Mouse (Mus musculus): ENCODE measurements around the gene Cyp3a13. TPM values are rescaled to one million over a fixed set of nuclear protein-coding genes. Genes with fewer than 3 reads are reported as not detected.

Gene Cyp3a13
- total and polyA plus RNA-seq, 3 experiments, result not detected

DNA sequence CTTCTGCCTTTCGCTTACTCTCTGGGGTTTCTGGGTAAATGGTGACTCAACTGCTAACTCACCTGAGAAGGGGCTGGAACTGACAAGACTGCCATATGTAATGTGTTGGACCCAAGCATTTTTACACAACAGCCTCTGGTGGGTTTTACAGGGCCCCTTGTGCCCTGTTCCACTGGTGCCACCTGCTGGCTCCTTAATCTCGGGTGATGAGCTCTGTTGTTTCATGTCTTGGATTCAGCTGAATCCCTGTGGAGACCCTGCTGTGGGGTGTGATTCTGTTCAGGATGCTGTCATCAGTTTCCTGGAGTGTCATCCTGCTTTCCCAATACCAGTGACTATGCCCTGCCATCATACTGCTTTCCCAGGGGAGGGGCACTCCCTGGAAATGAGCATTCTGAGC lies 43.6 kb downstream of the Cyp3a13 start:
- Histone ChIP-seq H3K9ac (ENCODE audit: control insufficient read depth, low read depth, low read length, poor library complexity, severe bottlenecking) (no peak overlapping the region), H3K27ac (ENCODE audit: control insufficient read depth, low read depth, low read length) (no peak overlapping the region), H3K9me3 (replicated peaks; ENCODE audit: insufficient read depth, low read length) (no peaks in the 10 kb centered on the region), H3K27me3 (ENCODE audit: control insufficient read depth in 1 of 2, insufficient read depth in 2 of 2, low read length in 2 of 2) (no peaks in the 10 kb centered on the region), H3K4me1 (ENCODE audit: control insufficient read depth in 1 of 2, insufficient read depth in 2 of 2, low read length in 2 of 2) (peaks cover 3 to 25% of the 10 kb centered on the region in 2 experiments), H3K36me3 (ENCODE audit: control insufficient read depth in 1 of 2, insufficient read depth in 2 of 2, low read length in 2 of 2) (peaks cover 0 to 16% of the 10 kb centered on the region in 2 experiments; a peak in 2 of 4 replicates), H3K79me2 (ENCODE audit: control insufficient read depth, insufficient read depth, low read length, poor library complexity) (no peaks in the 10 kb centered on the region), H3K4me3 (ENCODE audit: control insufficient read depth in 1 of 2, insufficient read depth in 1 of 2, low read depth in 2 of 2, low read length in 2 of 2) (no peak overlapping the region)
- TF ChIP-seq MAFK (IDR thresholded peaks at IDR 0.05; ENCODE audit: borderline replicate concordance, low read depth, low read length) (no peak), JUND (IDR thresholded peaks at IDR 0.05; ENCODE audit: low read depth, low read length) (no peak), HCFC1 (IDR thresholded peaks at IDR 0.05; ENCODE audit: low read depth, low read length) (no peak), ZC3H11A (IDR thresholded peaks at IDR 0.05; ENCODE audit: low read depth, low read length) (peak; percentile 62), BHLHE40 (IDR thresholded peaks at IDR 0.05; ENCODE audit: borderline replicate concordance, low read depth, low read length) (no peak), NRF1 (IDR thresholded peaks at IDR 0.05; ENCODE audit: insufficient read depth, low read depth, low read length, poor library complexity, severe bottlenecking) (no peak), RCOR1 (IDR thresholded peaks at IDR 0.05; ENCODE audit: low read depth, low read length) (no peak), MYB (IDR thresholded peaks at IDR 0.05; ENCODE audit: low read depth, low read length) (no peak), CTCF (IDR thresholded peaks at IDR 0.05 in 2 of 3, conservative IDR thresholded peaks at IDR 0.05 in 1 of 3; ENCODE audit: control insufficient read depth in 1 of 3, insufficient read depth in 1 of 3, low read depth in 2 of 3, low read length in 3 of 3, poor library complexity in 1 of 3, severe bottlenecking in 1 of 3) (peak; percentile 34 to 71 (median 71); a peak in 5 of 6 replicates), MAX (IDR thresholded peaks at IDR 0.05; ENCODE audit: low read length) (no peak), SMC3 (IDR thresholded peaks at IDR 0.05; ENCODE audit: low read depth, low read length) (peak; percentile 86), ZKSCAN1 (IDR thresholded peaks at IDR 0.05; ENCODE audit: low read depth, low read length) (no peak), E2F4 (IDR thresholded peaks at IDR 0.05; ENCODE audit: borderline replicate concordance, low read depth, low read length) (no peak), ETS1 (IDR thresholded peaks at IDR 0.05; ENCODE audit: low read depth, low read length) (no peak), MAZ (IDR thresholded peaks at IDR 0.05; ENCODE audit: low read depth, low read length) (no peak), RAD21 (IDR thresholded peaks at IDR 0.05; ENCODE audit: low read depth, low read length) (peak; percentile 76), ZNF384 (IDR thresholded peaks at IDR 0.05; ENCODE audit: low read depth, low read length) (no peak), EP300 (IDR thresholded peaks at IDR 0.05; ENCODE audit: low read depth in 1 of 2, low read length in 2 of 2) (no peak), POLR2AphosphoS5 (IDR thresholded peaks at IDR 0.05; ENCODE audit: borderline replicate concordance, low read depth, low read length) (no peak), SIN3A (IDR thresholded peaks at IDR 0.05; ENCODE audit: low read length) (no peak), TCF12 (IDR thresholded peaks at IDR 0.05; ENCODE audit: low read depth, low read length) (no peak), NELFE (IDR thresholded peaks at IDR 0.05; ENCODE audit: low read depth, low read length) (no peak)
- DNase-seq (ENCODE audit: low read depth, low spot score), result peak; percentile 44

Data from MEL (cell line).